Mouse (Mus musculus) embryonic facial prominence, embryonic 11.5 days (tissue): ENCODE measurements at regions not wholly inside any gene's neighbourhood (a gene's known extent, or its start where the extent isn't known, plus 50 kb on each side); places are given as distances from the start of the nearest gene placed in this dataset.
A peak's percentile ranks its signal among the peaks of the same experiment; 100 is the strongest.
"Not testable (repeated sequence)": the region's sequence is repeated elsewhere in the genome, so short reads cannot be mapped to it uniquely, and the experiment has no call there.

Experiments used
- ATAC-seq: fragments of 200-750 bp; cut with Nextera tagmentation; replicated peaks from 2 replicates; pipeline ENCODE4 v1.8.0; 2017; ENCODE audit warnings: low read depth; ENCODE audit not compliant: insufficient number of reproducible peaks, low FRiP score, low TSS enrichment
- DNase-seq: peaks from one replicate; pipeline ENCODE4 v3.0.0-alpha.2; 2015; ENCODE audit warnings: low spot score
- H3K27ac ChIP-seq: fragments of 300-500 bp; sonication (generic); replicated peaks from 2 replicates; pipeline ENCODE4 v1.5.1; 2014; ENCODE audit warnings: mild to moderate bottlenecking, low read depth, low read length, control low read depth
- H3K27me3 ChIP-seq: fragments of 300-500 bp; sonication (generic); 2 replicates; pipeline ENCODE4 v1.6.1; 2014; ENCODE audit warnings: mild to moderate bottlenecking, low read length, moderate library complexity, mixed read lengths; ENCODE audit not compliant: control insufficient read depth, insufficient read depth
- H3K36me3 ChIP-seq: fragments of 300-500 bp; sonication (generic); replicated peaks from 2 replicates; pipeline ENCODE4 v1.6.1; 2014; ENCODE audit warnings: low read depth, mild to moderate bottlenecking, low read length, moderate library complexity, mixed read lengths; ENCODE audit not compliant: control insufficient read depth, insufficient read depth
- H3K4me1 ChIP-seq: fragments of 300-500 bp; sonication (generic); 2 replicates; pipeline ENCODE4 v1.6.1; 2014; ENCODE audit warnings: low read length, mixed read lengths; ENCODE audit not compliant: control insufficient read depth, insufficient read depth
- H3K4me2 ChIP-seq: fragments of 300-500 bp; sonication (generic); 2 replicates; pipeline ENCODE4 v1.6.1; 2014; ENCODE audit warnings: low read depth, mild to moderate bottlenecking, control low read depth, low read length, moderate library complexity
- H3K4me3 ChIP-seq: fragments of 300-500 bp; sonication (generic); 2 replicates; pipeline ENCODE4 v1.5.1; 2014; ENCODE audit warnings: low read depth, low read length, control low read depth
- H3K9ac ChIP-seq: fragments of 300-500 bp; sonication (generic); replicated peaks from 2 replicates; pipeline ENCODE4 v1.6.1; 2014; ENCODE audit warnings: mild to moderate bottlenecking, control low read depth, low read length
- H3K9me3 ChIP-seq: fragments of 300-500 bp; sonication (generic); replicated peaks from 2 replicates; pipeline ENCODE4 v1.6.1; 2016; ENCODE audit warnings: mild to moderate bottlenecking, low read length, inconsistent platforms, mixed read lengths; ENCODE audit not compliant: control insufficient read depth
- WGBS: fragments of 180-500 bp; shearing (Covaris S2); extraction: QIAGEN DNeasy Blood & Tissue Kit; methylation state at CpG from one replicate; pipeline ENCODE4 v1.1.7; 2014; 5-methylcytosine and 5-hydroxymethylcytosine counted together

DNA sequence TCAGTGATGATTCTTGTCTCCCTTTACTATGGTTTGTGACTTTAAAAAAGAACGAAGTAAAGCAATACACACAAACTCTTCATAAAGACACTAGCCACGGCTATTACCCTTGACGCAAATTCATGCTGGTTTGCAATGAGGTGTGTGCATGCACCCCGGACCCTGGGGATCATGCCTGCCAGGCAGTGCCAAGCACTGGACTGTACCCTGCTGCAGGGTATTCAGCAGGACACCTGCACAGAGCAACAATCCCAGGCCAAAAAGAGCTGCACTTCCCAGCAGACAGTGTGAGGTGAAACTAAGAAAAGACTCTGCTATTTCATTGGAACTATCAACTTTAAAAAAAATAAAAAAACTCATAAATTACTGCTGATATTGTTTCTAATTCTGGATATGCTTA lies 71.4 kb downstream of the Adra2a start:
- no peak overlapping the region; the same call in 1 of the 2 replicates for H3K4me2 ChIP-seq
- H3K4me1 ChIP-seq = no peaks in the 10 kb centered on the region
- no peaks in the 10 kb centered on the region for H3K36me3 ChIP-seq
- WGBS = 45% methylated on average over 4 of the region's 4 CpGs
- H3K9me3 ChIP-seq = no peaks in the 10 kb centered on the region
- ATAC-seq (no peak), DNase-seq (no peak)
- no peak overlapping the region for H3K9ac ChIP-seq
- no peak overlapping the region for H3K27ac ChIP-seq
- peak overlapping the region; percentile 30 for H3K4me3 ChIP-seq
- no peaks in the 10 kb centered on the region for H3K27me3 ChIP-seq

DNA sequence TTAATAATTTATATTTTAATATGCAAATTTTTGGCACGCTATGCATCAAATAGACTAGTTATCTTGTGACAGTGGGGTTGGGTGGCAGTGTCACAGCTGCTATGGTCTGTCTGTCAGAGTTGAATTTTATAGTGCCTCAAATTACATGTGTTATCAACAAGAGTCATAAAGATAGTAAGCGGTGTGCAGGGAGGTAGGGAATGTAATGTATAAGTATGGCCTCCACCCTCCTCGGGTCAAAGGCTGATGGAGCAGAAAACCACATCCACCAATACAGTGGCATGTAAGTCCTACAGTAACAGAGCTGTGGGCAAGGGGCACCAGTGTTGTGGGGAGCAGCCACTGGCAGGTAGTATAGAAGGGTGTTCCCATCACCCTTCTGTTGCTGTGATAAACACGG lies 72.9 kb downstream of the Adra2a start:
- H3K4me1 ChIP-seq = no peaks in the 10 kb centered on the region
- no peaks in the 10 kb centered on the region for H3K36me3 ChIP-seq
- H3K9ac ChIP-seq = no peak overlapping the region
- H3K27ac ChIP-seq = no peak overlapping the region
- ATAC-seq = no peak
- DNase-seq = no peak
- H3K9me3 ChIP-seq = no peaks in the 10 kb centered on the region
- WGBS = 89% methylated on average over 4 of the region's 4 CpGs
- H3K27me3 ChIP-seq = no peaks in the 10 kb centered on the region
- H3K4me3 ChIP-seq = no peak overlapping the region
- H3K4me2 ChIP-seq = no peak overlapping the region

DNA sequence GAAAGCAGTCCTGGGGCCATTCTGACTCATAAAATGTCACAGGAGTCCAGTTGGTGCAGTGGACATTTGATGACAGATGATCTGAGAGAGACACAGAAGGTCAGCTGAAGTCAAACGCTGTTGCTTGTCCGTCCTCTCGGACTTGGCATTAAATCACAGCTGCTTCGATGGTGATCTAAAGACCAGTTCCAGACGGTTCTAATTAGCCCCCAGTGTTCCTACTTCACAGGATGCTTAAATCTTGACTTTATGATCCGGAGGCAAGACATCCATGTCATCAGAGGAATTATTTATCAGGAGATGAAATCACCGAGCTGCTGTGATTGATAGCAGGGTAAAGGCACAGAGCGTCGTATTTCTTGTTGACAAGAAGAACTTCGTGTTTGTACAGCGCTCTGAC lies 73.7 kb downstream of the Adra2a start:
- Histone ChIP-seq H3K4me2 (no peak overlapping the region), H3K27ac (no peak overlapping the region), H3K9me3 (no peaks in the 10 kb centered on the region), H3K4me1 (no peaks in the 10 kb centered on the region), H3K36me3 (no peaks in the 10 kb centered on the region), H3K4me3 (no peak overlapping the region), H3K9ac (no peak overlapping the region), H3K27me3 (no peaks in the 10 kb centered on the region)
- WGBS = 56% methylated on average over 11 of the region's 11 CpGs
- DNase-seq = no peak
- no peak for ATAC-seq

DNA sequence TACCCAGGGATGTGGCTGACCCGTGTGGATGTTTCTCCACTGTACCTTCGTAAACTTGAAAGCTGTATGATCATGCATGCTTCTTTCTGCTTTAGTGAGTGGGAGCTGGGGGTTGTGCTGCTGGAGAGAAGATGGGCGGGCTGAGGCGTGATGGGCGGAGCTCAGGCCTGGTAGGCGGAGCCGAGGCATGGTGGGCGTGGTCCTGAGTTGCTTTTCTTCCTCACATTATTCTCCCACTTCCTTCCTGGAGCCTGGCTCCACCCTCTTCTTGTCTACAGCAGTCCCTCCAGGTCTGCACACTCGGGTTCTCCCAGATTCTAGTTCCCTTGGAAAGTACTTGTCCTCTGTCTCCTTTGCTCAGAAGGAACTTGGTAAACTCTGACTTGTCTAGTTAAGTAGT lies 79.6 kb downstream of the Adra2a start:
- Histone ChIP-seq H3K36me3 (no peaks in the 10 kb centered on the region), H3K27me3 (no peaks in the 10 kb centered on the region), H3K4me1 (no peaks in the 10 kb centered on the region), H3K27ac (no peak overlapping the region), H3K4me3 (no peak overlapping the region), H3K9me3 (no peaks in the 10 kb centered on the region), H3K4me2 (no peak overlapping the region), H3K9ac (no peak overlapping the region)
- ATAC-seq (no peak), DNase-seq (no peak)
- WGBS = 73% methylated on average over 9 of the region's 9 CpGs

DNA sequence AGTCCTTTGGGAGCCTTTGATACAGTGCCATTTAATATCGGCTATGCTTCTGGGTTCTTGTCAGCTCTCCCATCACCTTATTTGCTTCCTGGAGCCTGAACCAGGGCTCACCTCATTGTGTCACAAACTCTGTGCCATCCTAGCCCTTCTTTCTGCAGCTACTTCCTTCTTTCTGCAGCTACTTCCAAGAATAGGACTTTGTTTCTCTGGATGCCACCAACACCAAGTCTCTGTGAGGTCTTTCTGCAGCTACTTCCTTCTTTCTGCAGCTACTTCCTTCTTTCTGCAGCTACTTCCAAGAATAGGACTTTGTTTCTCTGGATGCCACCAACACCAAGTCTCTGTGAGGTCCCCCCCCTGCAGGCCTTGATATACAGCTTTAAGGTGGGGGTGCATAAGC lies 107.8 kb downstream of the Adra2a start:
- not testable (repeated sequence) for H3K27me3 ChIP-seq, H3K9me3 ChIP-seq, H3K4me2 ChIP-seq, H3K4me3 ChIP-seq, H3K36me3 ChIP-seq, ATAC-seq, H3K27ac ChIP-seq, DNase-seq, H3K4me1 ChIP-seq, H3K9ac ChIP-seq
- WGBS = 95% methylated on average over 1 of the region's 1 CpGs

DNA sequence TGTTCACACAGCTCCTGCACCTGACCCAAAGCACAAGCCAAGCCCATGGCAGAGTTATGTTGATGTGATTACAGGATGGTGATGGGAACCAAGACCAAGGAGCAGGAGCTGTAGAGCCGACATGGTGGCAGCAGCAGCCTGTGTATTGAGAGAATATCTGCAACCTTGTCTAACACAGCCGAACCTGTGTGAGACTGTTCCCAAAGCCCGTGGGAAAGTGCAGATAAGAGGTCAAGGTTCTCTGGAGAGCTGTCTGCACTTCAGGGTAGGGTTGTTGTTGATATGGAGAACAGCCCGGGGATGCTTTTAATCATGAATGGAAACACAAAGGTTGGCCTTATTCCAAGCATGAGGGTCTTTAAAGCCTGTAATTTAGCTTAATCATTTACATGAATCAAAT lies 110.4 kb downstream of the Adra2a start:
- no peak overlapping the region for H3K4me2 ChIP-seq
- H3K36me3 ChIP-seq = no peaks in the 10 kb centered on the region
- H3K27ac ChIP-seq = no peak overlapping the region
- DNase-seq (no peak), ATAC-seq (no peak)
- H3K27me3 ChIP-seq = no peaks in the 10 kb centered on the region
- H3K4me3 ChIP-seq = no peak overlapping the region
- H3K4me1 ChIP-seq = no peaks in the 10 kb centered on the region
- no peaks in the 10 kb centered on the region for H3K9me3 ChIP-seq
- H3K9ac ChIP-seq = no peak overlapping the region
- WGBS = 75% methylated on average over 4 of the region's 4 CpGs

DNA sequence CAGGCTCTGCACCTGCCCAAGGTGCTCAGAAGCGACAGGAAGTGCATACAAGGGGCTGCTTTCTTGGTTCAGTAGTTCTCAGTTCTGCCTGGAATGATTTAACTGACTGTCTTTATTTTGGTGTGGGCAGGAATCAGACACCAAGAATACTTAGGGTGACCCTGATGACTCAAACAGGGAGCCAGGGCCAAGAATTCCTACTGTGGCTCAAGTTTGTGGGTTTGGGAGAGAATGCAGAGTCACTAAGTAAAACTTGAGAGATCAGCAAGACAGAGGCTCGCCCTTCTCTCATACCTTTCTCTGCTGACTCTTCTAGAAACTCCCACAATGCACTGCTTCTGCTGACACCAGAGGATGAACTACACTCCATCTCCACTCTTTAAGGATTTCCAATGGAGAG lies 126.4 kb downstream of the Adra2a start:
- ATAC-seq (no peak), DNase-seq (no peak)
- WGBS = 44% methylated on average over 2 of the region's 2 CpGs
- Histone ChIP-seq H3K4me1 (no peaks in the 10 kb centered on the region), H3K4me2 (no peak overlapping the region), H3K27me3 (no peaks in the 10 kb centered on the region), H3K36me3 (no peaks in the 10 kb centered on the region), H3K9me3 (no peaks in the 10 kb centered on the region), H3K4me3 (no peak overlapping the region), H3K27ac (no peak overlapping the region), H3K9ac (no peak overlapping the region)

DNA sequence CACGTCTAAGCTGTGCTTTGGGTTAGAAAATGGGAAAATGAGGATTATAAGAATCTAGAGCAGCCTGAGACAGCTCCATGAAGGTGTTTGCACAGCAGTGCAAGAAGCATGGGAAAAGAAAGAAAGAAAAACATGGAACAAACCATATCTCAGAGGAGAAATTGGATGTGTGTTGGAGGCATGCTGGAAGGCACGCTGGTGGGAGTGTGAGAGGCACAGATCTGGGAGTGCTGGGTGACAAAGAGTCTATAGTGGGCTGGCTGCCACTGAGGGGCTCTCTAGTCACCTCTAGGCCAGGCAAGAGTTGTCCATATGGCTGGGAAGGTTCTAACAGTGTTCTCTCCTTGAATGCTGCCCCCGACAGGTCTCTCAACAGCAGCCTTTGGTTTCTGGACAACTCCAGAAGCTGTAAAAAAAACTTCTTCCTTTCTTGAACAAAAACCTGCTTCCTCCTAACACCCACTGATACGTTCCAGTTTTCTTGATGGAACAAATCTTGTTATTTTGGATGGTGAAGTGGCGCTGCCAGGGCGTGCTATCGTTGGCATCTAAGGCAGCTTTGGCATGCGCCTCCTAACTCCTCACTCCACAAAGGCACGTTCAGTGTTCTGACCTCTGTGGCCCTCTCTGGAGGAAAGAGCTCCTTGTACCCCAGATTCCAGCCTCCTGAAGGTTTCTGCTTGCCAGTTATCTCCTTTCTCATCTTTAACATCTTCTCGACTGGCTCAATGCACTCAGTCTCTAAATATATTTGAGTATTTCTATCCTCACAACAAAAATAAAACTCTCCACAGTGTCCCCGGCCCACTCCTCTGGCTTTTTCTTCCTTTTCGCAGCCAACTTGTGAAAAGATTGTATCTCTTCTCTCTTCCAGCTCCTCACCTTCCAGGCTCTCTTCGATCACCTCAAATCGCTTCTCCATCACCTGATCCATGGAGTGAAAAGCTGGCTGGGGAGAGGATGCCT lies 130.4 kb downstream of the Adra2a start:
- DNase-seq (no peak), ATAC-seq (no peak)
- 87% methylated on average over 14 of the region's 14 CpGs for WGBS

More for the DNA sequence above, 130.4 kb downstream of the Adra2a start:
- H3K27ac ChIP-seq = no peak overlapping the region
- H3K27me3 ChIP-seq = no peaks in the 10 kb centered on the region
- H3K36me3 ChIP-seq = no peaks in the 10 kb centered on the region
- no peaks in the 10 kb centered on the region for H3K4me1 ChIP-seq
- H3K9ac ChIP-seq = no peak overlapping the region
- H3K9me3 ChIP-seq = no peaks in the 10 kb centered on the region
- H3K4me2 ChIP-seq = no peak overlapping the region
- H3K4me3 ChIP-seq = no peak overlapping the region
